Mouse (Mus musculus): ENCODE data around the gene Susd6. TPM values are rescaled to one million over a fixed set of nuclear protein-coding genes. Genes with fewer than 3 reads are reported as not detected.

The Susd6 gene
- polyA plus RNA-seq, 1 experiment: not detected

GRCm38 (mm10) chr12:80861916-80862315 is 71.6 kb downstream of the Susd6 start:
- peaks cover 3% of the 10 kb centered on the region for H3K4me1 ChIP-seq (ENCODE audit: control insufficient read depth, insufficient read depth, low read length)
- no peak overlapping the region for H3K4me3 ChIP-seq (ENCODE audit: insufficient read depth, low read depth, low read length)
- 45% methylated on average over 1 of the region's 1 CpGs for WGBS
- TF ChIP-seq POLR2A (IDR thresholded peaks at IDR 0.05; ENCODE audit: insufficient read depth, low read depth, low read length) (no peak), CTCF (IDR thresholded peaks at IDR 0.05; ENCODE audit: insufficient read depth, low read depth, low read length) (no peak)
- no peak overlapping the region for H3K27ac ChIP-seq (ENCODE audit: insufficient read depth, low read depth, low read length)

GRCm38 (mm10) chr12:80863370-80863769 is 73.1 kb downstream of the Susd6 start:
- H3K4me3 ChIP-seq (ENCODE audit: insufficient read depth, low read depth, low read length): no peak overlapping the region
- TF ChIP-seq POLR2A (IDR thresholded peaks at IDR 0.05; ENCODE audit: insufficient read depth, low read depth, low read length) (no peak), CTCF (IDR thresholded peaks at IDR 0.05; ENCODE audit: insufficient read depth, low read depth, low read length) (no peak)
- H3K4me1 ChIP-seq (ENCODE audit: control insufficient read depth, insufficient read depth, low read length): peaks cover under 1% of the 10 kb centered on the region
- H3K27ac ChIP-seq (ENCODE audit: insufficient read depth, low read depth, low read length): no peak overlapping the region
- 79% methylated on average over 2 of the region's 2 CpGs for whole genome bisulfite sequencing

GRCm38 (mm10) chr12:80865175-80865574 is 74.9 kb downstream of the Susd6 start:
- Histone ChIP-seq H3K27ac (ENCODE audit: insufficient read depth, low read depth, low read length) (no peak overlapping the region), H3K4me3 (ENCODE audit: insufficient read depth, low read depth, low read length) (no peak overlapping the region), H3K4me1 (ENCODE audit: control insufficient read depth, insufficient read depth, low read length) (no peaks in the 10 kb centered on the region)
- 94% methylated on average over 4 of the region's 4 CpGs for WGBS
- TF ChIP-seq CTCF (IDR thresholded peaks at IDR 0.05; ENCODE audit: insufficient read depth, low read depth, low read length) (no peak), POLR2A (IDR thresholded peaks at IDR 0.05; ENCODE audit: insufficient read depth, low read depth, low read length) (no peak)

- no peaks in the 10 kb centered on the region for H3K4me1 ChIP-seq (ENCODE audit: control insufficient read depth, insufficient read depth, low read length)
- H3K4me3 ChIP-seq (ENCODE audit: insufficient read depth, low read depth, low read length): no peak overlapping the region
- no peak overlapping the region for H3K27ac ChIP-seq (ENCODE audit: insufficient read depth, low read depth, low read length)
- TF ChIP-seq CTCF (IDR thresholded peaks at IDR 0.05; ENCODE audit: insufficient read depth, low read depth, low read length): no peak
- no peak for TF ChIP-seq POLR2A (IDR thresholded peaks at IDR 0.05; ENCODE audit: insufficient read depth, low read depth, low read length)
- WGBS: 83% methylated on average over 2 of the region's 2 CpGs
These were observed 75.7 kb downstream of the Susd6 start for GRCm38 (mm10) chr12:80866023-80866422.

DNA sequence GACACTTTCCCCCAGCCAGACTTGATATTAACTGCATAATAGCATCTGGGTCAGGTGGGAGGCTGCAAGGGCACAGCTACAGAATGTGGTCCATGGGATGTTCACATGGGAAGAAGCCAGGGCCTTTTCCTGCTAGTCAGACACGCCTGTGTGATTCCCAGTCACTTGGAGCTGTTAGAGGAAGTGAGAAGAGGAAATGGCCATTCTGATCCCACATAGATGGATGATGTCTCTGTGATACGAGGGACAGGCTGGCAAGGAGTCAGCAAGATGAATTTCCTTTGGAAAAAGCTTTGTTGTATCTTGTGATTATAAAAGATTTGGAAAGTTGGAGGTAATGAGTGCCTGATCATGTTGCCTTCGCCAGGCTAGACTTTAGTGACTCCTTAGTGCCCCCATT is 76.8 kb downstream of the Susd6 start:
- TF ChIP-seq CTCF (IDR thresholded peaks at IDR 0.05; ENCODE audit: insufficient read depth, low read depth, low read length) (no peak), POLR2A (IDR thresholded peaks at IDR 0.05; ENCODE audit: insufficient read depth, low read depth, low read length) (no peak)
- WGBS: 95% methylated on average over 3 of the region's 3 CpGs
- Histone ChIP-seq H3K4me3 (ENCODE audit: insufficient read depth, low read depth, low read length) (no peak overlapping the region), H3K4me1 (ENCODE audit: control insufficient read depth, insufficient read depth, low read length) (no peaks in the 10 kb centered on the region), H3K27ac (ENCODE audit: insufficient read depth, low read depth, low read length) (no peak overlapping the region)

- Histone ChIP-seq H3K27ac (ENCODE audit: insufficient read depth, low read depth, low read length) (no peak overlapping the region), H3K4me1 (ENCODE audit: control insufficient read depth, insufficient read depth, low read length) (no peaks in the 10 kb centered on the region), H3K4me3 (ENCODE audit: insufficient read depth, low read depth, low read length) (no peak overlapping the region)
- no peak for TF ChIP-seq CTCF (IDR thresholded peaks at IDR 0.05; ENCODE audit: insufficient read depth, low read depth, low read length)
- no peak for TF ChIP-seq POLR2A (IDR thresholded peaks at IDR 0.05; ENCODE audit: insufficient read depth, low read depth, low read length)
- WGBS: 93% methylated on average over 7 of the region's 7 CpGs
These were observed 78.1 kb downstream of the Susd6 start for GRCm38 (mm10) chr12:80868401-80868800.

DNA sequence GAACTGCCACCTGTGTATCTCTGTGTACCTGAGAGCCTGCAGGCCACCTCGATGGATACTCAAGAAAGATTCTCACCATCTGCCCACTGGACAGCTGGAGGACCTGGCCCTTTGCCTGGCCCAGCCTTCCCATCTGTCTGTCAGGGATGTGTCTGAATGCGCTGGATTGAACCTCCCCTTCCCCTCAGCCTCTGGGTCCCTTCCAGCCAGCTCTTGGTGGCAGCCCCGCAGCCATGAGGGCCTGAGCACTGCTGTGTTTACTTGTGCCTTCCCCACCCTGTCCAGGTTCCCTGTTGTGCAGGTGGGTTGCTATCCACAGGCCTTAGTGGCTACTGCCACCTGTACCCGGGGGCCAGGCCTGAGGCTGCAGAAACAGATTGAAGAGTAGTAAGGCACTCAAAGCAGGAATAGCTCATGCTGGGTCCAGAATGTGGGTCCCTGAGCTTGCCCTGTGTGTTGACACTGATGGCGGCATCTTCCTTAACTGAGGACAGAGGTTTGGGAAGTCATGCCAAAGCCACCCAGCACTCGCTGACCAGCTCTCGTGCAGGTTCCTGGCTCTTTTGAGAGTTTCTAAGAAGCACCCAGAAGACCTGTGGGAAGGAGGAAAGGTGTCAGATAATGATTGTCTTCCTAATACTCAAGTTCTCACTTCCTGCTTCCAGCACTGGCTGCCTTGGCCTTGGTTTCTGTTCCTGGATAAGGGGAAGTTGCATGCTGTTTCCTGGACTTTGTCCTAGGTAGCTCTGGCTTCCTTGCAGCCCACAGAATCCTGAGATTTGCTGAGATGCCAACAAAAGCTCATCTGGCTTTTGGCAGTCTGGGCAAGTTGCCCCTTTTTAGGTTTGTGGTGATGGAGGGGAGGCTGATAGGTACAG is 87.1 kb downstream of the Susd6 start:
- WGBS: 73% methylated on average over 7 of the region's 7 CpGs
- TF ChIP-seq POLR2A (IDR thresholded peaks at IDR 0.05; ENCODE audit: insufficient read depth, low read depth, low read length) (no peak), CTCF (IDR thresholded peaks at IDR 0.05; ENCODE audit: insufficient read depth, low read depth, low read length) (no peak)
- no peak overlapping the region for H3K27ac ChIP-seq (ENCODE audit: insufficient read depth, low read depth, low read length)
- H3K4me1 ChIP-seq (ENCODE audit: control insufficient read depth, insufficient read depth, low read length): peaks cover 9% of the 10 kb centered on the region; the same call in 1 of the 2 replicates
- no peak overlapping the region for H3K4me3 ChIP-seq (ENCODE audit: insufficient read depth, low read depth, low read length)

GRCm38 (mm10) chr12:80878093-80878430 is 87.8 kb downstream of the Susd6 start:
- Histone ChIP-seq H3K27ac (ENCODE audit: insufficient read depth, low read depth, low read length) (no peak overlapping the region), H3K4me1 (ENCODE audit: control insufficient read depth, insufficient read depth, low read length) (peaks cover 9% of the 10 kb centered on the region; the same call in 1 of the 2 replicates), H3K4me3 (ENCODE audit: insufficient read depth, low read depth, low read length) (no peak overlapping the region)
- 85% methylated on average over 6 of the region's 6 CpGs for WGBS
- TF ChIP-seq POLR2A (IDR thresholded peaks at IDR 0.05; ENCODE audit: insufficient read depth, low read depth, low read length): no peak
- TF ChIP-seq CTCF (IDR thresholded peaks at IDR 0.05; ENCODE audit: insufficient read depth, low read depth, low read length): no peak

DNA sequence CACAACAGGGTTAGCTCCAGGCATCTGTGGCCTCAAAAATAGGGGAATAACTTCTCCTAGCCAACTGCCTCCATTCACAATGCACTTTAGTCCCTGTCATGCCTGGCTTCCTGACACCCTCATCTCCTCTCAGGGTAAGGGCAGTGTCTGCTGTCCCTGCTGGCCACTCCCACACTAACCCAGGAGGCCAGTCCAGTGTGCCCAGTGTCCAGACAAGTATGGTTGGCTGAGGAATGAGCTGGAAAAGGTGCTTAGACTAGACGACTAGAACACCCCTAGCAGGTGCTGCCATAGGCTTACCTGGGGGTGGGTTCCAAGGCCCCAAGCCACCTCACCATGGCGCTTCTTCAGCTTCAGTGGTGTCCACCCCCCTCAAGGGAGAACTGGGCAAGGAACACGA is 88.3 kb downstream of the Susd6 start:
- no peak overlapping the region for H3K4me3 ChIP-seq (ENCODE audit: insufficient read depth, low read depth, low read length)
- WGBS: 62% methylated on average over 3 of the region's 3 CpGs
- peaks cover 9% of the 10 kb centered on the region; the same call in 1 of the 2 replicates for H3K4me1 ChIP-seq (ENCODE audit: control insufficient read depth, insufficient read depth, low read length)
- TF ChIP-seq CTCF (IDR thresholded peaks at IDR 0.05; ENCODE audit: insufficient read depth, low read depth, low read length) (no peak), POLR2A (IDR thresholded peaks at IDR 0.05; ENCODE audit: insufficient read depth, low read depth, low read length) (no peak)
- no peak overlapping the region for H3K27ac ChIP-seq (ENCODE audit: insufficient read depth, low read depth, low read length)

All from olfactory bulb, adult 2 months (tissue).